Mouse (Mus musculus): ENCODE measurements around the gene Traf2. TPM values are rescaled to one million over a fixed set of nuclear protein-coding genes. Genes with fewer than 3 reads are reported as not detected.
A peak's percentile ranks its signal among the peaks of the same experiment; 100 is the strongest.

Traf2 gene
- total RNA-seq (2021), result 10 to 100 TPM; 10.5 to 10.9 TPM
- long read RNA-seq, experiment 1, transcript Traf2-201 (11 exons, 3,044 nt), result major isoform, 11 of 15 reads
- long read RNA-seq, experiment 1, partial matches to known transcripts, result 1 of 15 reads
- long read RNA-seq, experiment 1, other reads (novel, unspliced or antisense), result 1 of 15 reads
- long read RNA-seq, experiment 2, transcript Traf2-201 (11 exons, 3,044 nt), result major isoform, 14 of 19 reads
- long read RNA-seq, experiment 2, partial matches to known transcripts, result 2 of 19 reads
- long read RNA-seq, experiment 2, other reads (novel, unspliced or antisense), result 2 of 19 reads

DNA sequence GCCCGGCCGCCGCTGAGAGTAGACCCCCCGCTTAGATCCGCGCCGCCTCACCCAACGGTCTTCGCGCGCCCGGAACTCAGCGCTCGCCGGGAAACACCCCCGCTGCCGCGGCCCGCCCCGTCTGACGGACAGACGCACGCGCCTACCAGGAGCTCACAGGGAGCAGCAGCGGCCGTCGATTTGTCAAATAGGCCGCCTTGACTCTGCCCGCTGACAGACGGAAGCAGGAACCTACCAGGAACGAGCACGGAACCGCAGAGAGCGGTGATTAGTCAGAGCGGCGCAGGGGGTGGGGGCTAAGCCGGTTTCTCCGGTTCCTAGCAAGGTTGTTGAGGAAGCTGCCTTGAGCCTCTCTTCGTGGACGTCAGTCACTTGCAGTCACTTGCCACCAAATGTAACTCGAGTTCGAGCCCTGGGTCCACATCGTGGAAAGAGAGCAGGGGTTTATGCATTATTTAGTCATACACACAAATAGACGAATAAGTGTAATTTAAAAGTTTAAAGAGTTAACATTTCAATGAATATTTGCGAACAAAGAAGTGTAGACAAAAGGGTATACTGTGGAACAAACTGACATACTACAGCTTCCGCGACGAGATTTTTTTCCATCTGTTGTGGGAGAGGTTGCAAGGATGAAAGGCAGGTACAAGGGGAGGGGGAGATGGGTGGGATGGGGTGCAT lies at the start of gene Traf2:
Gene Traf2, minus strand, starts transcription at position 130 of the 681 bp plus-strand sequence.
- peak; percentile 99 for DNase-seq

DNA sequence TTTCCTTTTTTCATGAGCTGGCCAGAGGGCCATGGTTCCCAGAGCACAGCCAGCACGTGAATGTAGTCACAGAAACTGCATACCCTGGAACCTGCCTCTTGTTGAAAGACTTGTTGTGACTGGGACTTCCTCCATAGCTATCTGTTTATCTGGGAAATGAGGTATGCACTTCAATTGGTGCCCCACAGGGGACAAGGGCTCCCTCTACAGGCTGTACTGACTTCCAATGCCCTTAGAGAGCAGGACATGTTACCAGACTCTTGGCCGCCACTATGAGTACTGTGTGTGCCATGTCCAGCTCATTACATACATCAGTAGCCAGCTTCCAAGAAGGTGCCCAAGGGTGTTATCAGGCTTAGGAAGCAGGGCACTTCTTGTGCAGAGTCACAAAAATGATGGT lies 45.1 kb upstream of the Traf2 start:
- DNase-seq, result no peak

DNA sequence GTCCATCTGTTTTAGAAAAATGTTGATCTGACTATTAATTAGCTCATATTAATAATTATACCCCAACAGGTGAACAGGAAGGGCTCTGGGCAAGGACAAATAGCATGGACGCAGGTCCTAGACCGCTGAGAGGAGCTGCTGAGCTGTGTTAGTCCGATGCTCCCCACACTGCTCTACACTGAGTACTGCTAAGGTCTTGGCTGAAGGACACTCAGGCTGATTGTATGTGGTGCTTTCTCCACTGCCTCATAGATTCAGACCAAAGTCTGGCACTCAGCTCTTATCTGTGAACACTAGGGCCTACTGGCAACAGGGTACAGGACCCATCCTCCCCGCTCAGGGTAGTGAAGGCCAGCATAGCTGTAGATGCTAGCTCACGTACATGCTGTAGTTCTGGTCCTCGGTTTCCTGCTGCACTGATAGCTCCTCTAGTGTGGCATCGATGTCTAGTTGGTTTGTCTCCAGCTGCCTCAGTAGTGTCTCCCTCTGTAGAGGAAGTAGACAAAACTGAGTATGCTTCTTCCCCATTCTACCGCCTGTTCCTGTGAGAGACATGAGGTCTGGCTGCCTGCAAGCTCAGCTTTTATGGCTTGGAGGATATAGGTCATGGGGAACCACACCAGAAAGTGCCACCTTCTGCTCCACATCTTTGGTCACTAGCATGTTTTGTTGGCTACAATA lies 41.6 kb upstream of the Traf2 start:
- DNase-seq, result no peak

DNA sequence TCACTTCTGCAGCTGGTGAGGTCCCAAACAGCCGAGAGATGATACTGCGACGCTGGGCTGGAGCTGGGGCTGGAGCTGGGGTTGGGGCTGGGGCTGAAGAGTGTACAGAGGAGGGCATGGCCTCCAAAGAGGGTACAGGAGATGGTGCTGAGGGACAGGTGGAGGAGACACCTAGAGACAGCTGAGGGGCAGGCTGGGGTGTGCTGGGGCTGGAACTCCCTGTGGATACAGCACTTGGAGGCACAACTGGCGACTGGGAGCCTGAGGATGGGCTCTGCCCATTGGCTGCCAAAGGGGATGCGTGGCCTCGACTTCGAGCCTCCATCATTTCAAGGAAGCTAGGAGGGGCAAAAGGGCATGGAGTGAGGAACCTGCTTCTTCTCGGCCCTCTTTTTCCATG lies 40.5 kb upstream of the Traf2 start:
- no peak for DNase-seq

DNA sequence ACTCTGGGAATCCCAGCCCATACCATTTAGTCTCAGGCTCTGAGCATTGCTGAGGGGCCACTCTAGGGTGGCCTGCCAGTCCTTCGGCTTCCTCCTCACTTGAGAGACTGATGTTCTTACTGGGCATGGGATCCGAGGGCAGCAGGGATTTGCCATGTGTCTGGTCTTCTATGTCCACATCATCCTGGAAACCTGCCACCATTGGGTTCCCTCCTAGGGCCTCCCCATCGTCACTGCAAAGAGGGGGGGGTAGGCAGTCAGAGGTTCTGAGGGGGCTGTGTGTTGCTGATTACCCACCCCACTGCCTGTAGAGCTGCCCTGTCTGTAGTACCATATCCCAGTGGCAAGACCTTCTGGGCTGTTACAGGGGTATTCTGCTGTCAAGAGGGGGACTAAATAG lies 38.9 kb upstream of the Traf2 start:
- DNase-seq, result no peak

DNA sequence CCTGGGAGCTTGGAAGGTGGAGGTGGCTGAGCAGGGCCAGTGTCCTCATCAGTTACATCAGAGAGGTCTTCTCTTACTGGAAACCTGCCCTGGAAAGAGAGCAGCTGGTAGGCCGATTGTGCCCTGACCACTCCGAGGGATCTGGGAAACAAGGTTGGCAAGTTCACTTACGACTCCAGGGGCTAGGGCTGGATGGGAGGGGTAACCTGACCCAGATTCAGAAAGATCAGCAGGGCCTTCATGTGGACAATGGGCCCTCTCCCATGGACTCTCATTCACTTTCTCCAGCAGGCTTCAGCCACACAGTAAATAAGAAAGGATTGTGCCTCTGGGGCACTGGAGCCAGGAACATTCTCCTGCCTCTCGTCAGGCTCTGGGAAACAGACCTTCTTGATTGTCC lies 38.1 kb upstream of the Traf2 start:
- DNase-seq, result no peak

DNA sequence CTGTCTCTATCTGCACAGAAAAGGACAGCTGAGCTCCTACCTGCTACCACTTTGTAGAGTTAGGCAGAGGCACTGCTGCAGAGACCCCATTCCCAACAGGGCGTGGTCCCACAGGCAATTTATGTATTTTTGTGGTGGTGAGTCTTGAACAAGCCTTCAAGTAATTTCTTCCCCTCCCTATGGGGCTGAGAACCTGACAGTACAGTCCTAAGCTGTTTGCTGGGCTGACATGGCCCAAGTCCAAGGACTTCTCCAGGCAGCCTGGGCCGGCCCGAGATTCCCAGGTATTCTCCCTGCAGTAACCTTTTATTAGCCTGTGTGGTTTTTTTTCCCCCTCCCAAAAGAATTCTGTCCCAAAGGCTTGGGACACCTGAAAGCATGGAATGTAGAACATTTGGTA lies 37.4 kb upstream of the Traf2 start:
- no peak for DNase-seq

DNA sequence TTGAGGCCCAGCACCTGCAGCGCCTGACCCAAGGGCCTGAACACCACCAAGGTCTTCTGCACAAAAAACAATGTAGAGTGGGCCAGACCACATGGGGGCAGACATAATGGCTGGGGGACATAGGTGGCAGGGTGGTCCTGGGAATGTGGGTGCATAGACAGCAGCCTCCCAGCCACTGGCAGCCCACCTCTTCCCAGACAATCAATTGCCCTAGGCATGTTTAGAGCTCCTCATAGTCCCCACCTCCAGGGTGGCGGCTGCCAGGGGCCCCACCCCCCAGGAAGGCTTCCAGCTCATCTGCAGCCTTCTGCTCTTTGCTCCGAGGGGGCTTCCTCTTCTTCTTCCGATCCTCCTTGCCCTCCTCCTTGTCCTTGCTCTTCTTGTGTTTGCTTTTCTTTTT lies 36.8 kb upstream of the Traf2 start:
- no peak for DNase-seq

DNA sequence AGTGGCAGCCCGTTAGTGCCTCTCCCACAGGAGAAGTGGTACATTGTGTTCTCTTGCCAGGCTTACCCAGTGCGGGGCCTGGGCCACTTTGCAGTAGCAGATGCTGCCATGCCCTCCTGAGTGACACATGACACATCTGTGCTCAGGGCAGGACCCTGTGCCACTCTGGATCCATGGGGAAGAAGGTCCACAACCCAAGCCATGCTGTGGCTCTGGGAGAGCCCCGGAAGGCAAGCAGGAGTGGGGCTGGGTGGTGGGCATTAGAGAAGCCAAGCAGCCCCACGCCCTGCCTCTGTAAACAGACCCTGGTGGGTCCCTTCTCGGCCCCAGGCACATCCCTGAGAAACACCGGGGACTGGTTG lies 36.4 kb upstream of the Traf2 start:
- no peak for DNase-seq

DNA sequence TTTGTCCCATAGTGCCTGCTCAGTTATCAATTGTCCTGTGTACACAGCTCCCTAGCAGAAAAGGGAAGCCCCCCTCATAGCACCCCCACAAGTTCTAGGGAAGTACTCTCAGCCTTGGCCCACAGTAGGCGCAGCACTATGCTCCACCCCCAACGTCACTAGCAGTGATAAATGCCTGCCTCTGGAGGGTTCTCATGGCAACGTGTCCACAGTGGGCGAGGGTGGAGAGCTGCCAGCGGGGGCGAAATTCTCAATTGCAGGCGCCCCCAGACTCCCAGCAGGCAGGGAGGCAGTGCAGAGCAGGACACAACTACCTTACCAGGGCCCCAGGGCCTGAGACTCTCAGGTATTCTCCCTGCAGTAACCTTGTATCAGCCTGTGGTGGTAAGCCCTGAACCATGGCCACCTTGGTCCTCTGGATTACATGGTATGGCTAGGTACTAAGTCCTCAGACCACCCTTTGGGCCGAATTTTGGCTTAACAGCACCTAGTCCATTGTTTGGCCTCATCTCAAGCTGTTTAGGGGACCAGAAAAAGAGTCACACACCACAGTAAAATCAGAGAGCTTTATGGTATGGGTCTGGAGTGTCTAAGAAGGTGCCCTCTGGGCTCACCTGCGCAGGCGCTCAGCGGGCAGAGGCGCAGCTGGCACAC lies 35.9 kb upstream of the Traf2 start:
- no peak for DNase-seq

DNA sequence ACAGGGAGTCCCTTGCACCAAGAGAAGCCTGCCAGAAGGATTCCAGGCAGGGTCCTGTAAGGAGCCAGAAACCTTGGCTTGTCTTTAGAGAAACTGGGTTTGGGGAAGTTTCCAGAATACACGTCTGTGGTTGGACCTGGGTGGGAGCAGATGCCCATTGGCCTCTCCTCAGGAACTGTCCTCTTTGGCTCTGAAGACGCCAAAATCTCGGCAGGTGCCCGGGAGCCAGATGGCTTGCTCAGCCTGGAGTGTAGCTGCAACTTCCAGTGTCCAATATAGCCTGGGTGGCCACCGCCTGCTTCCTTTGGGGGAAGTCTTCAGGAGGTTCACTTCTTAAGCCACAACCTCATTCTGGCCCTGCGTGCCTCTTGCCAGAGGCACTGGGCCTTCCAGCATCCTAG lies 35.2 kb upstream of the Traf2 start:
- no peak for DNase-seq

DNA sequence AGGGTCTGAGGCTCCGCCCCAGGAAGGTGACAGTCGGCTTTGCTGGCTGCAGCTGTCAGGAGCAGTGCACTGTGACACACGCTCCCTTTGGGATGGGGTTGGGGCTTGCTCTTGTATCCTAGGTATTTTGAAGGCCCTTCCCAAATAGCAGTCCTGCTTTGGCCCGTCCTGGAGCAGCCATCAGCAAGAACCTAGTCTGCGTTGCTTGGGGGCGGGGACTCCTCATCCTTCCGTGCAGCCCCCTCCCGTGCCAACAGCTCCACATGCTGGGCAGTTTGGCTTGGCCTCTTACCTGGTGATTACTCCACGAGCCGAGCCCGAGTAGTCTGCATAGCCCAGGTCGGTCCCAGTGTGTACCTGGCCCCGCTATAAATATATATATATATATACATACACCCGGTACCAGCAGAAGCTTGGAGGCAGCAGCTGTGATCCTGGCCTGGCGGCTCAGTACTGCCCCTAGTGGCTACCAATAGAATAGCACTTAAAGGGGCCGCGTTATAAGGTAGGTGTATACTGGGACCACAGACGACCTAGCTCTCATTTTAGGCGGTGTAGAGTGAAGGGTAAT lies 34.6 kb upstream of the Traf2 start, which contains the start of gene Ajm1:
Gene Ajm1, minus strand, starts transcription at position 464 of the 571 bp plus-strand sequence.
- DNase-seq, result no peak

DNA sequence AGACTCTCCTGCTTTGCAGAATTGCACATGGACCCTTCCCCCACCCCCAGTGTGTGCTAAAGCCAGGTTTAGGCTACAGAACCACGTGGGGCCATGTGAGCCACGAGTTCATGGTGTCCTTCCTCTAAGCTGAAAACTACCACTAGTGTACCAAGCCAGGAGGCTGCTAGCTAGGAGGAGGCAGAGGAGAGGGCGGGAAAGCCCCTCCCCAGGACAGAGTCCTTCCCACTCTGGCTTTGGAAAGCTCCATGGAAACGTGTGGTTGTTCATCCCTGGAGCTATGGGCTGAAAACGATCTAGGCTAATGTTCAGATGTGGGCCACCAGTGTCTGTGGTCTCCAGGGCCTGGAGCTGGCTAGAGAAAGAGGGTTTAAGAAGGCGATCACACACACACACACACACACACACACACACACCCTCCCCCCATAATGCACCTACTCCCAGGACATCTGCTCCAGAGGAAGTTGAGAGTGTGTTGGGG lies 33.9 kb upstream of the Traf2 start:
- DNase-seq, result no peak

DNA sequence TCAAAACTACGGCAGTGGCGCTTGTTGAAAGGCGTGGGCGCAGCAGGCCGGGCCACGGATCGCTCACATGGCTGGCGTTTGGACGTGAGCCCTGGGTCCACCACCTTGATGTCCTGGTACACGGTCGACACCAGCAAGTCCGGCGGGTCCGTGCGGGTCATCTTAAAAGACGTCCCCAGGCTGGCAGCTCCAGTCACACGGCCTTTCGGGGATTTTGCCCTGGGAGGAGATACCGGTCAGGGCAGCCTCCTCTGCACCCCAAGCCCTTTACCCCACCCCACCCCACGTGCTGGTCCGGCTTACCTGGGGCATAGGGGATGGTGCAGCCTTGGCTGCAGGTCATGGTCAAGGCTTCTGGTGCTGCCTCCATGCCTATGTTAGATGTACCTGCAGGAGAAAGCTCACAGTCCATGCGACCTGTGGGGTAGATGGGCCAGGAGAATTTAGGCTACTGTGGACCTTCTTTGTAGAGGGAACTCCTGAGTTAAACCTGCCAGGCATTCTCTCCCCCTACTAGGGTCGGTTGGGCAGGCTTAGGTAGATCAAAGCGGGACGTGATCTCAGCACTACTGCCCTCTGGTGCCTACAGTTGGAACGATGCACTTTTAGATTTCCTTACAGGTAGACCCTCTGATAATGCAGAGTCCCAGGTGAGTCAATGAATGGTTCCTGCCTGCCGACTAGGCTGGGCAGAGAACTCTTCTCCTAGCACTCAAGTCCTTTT lies 33.2 kb upstream of the Traf2 start:
- DNase-seq, result no peak

DNA sequence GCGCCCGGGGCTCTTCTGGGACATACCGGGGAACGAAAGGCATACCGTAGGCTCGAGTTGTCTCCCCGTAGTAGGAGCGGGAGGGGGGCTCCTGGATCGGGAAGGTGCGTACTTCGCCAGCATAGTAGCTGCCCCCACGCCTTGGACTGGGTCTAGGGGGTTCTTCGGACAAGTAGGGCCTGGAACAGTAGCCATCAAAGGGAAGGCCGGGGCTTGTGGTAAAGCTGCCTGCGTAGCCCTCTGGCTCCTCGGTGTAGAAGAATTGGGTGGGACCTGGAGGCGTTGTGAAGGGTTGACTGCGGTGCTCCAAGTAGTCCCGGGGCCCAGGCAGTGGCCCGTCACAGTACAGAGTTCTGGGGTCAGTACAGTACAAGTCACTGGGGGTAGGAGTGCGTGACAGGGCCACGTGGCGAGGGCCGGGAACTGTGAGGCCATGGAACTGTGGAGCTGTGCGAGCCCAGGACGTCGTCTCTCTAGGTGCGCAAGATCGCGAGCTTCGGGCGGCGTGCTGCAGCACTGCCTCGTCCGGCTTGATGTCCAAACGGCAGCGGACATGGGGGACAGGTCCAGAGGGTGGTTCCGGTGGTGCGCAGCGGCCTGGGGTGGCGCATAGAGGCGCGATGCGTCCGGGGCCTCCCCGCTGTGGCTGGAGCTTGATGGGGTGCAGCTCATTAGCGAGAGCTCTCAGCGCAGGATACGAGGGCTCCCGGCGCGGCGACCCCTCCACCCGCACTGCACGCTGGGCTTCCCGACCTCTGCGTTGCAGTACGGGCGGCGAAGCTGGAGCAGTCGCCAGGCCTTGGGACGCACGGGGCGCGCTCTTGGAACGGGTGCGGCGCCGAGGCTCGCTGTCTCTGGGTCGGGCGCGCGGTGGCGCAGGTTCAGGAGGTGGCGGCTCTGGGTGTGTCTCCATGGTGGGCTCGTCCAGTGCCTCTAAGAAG lies 32.3 kb upstream of the Traf2 start:
- DNase-seq, result no peak

DNA sequence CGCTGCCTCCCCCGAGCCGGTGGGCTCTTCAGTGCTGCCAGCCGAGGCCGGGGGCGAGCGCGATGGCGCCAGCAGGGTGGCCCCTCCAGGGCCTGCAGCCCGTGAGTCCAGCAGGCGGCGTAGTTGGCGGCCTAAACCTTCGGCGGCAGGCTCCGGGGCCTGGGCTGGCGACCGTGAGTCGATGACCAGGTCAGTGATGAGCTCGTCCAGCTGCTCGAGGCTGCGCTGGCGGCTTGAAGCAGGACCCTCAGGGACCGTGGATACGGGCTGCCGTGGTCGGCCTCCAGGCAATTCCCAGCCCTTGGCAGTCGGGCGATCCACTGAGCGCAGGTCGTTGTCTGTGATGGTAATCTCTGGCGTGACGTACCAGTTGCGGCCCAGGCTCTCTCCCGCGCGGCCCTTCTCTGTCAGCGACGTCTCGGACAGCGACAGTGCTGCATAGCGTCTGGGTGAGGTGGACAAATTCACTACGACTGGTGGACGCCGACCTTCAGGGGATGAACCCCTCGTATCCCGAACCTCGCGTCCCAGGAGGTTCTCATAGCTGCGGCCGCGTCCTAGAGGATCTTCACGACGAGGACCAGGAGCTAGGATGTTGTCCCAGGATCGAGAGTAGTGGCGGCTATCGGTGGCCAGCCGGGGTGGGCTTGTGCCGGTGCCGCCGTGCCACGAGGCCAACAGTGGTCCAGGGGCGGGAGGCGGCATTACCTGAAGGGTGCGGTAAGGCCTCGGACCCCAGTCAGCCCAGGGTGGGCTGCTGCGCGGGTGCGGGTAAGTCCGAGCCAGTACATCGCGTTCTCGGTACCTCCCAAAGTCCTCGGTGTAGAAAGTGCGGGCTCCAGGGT lies 31.4 kb upstream of the Traf2 start:
- DNase-seq, result no peak

DNA sequence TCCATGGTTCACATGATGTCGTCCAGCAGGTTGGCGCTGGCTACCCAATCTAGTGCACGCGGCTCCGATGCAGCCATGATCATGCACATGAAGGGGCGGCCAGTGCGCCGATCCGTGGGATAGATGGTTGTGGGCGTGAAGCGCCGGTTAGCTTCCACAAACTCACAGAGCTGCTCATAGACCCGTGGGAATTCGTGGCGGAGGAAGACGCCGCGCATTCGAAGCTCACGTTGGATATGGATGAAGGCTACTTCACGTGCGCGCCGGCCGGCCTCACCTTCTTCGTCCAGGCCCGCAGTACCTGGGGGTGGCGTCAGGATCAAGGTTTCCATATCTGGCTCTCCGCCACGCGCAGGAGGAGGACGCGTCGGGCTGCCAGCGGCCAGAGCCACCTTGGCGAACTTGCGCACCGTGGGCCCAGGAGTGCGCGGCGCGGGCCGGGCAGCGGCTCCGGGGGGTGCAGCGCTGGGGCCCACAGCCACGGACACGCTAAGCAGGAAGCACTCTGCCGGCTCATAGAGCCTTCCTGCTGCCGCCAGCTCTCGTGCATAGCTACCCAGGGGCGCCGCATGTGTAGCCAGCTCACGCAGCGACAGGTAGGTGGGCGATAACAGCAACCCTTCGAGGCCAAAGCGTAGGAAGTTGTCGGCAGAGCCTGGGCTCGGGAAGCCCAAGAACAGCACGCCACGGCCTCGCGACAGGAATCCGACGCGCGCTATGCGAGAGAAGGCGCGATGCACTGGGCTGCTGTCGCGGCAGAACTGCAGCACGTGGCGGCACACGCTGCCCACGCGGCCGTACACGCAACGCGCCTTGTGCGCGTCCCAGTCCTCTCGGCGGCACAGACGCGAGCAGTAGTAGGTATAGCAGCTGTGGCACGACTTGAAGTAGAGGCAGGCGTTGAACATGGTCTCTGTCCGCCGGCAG lies 30.5 kb upstream of the Traf2 start:
- DNase-seq, result no peak

Data from gastrocnemius, postnatal 25 days (tissue).